Mouse (Mus musculus) heart, postnatal 0 days (tissue): ENCODE data around the gene Ncmap. TPM values are rescaled to one million over a fixed set of nuclear protein-coding genes. Genes with fewer than 3 reads are reported as not detected.

Experiments
- ATAC-seq: fragments of 200-750 bp; cut with Nextera tagmentation; 2 replicates; pipeline ENCODE4 v1.8.0; 2017; ENCODE audit warnings: low read depth, moderate number of reproducible peaks, moderate library complexity; ENCODE audit not compliant: insufficient read depth
- DNase-seq: peaks from one replicate; pipeline ENCODE4 v3.0.0-alpha.2; 2016; ENCODE audit warnings: low spot score
- H3K27ac ChIP-seq: fragments of 300-500 bp; sonication (generic); 2 replicates; pipeline ENCODE4 v1.5.1; 2014; ENCODE audit warnings: low read depth, mild to moderate bottlenecking
- H3K27me3 ChIP-seq: fragments of 300-500 bp; sonication (generic); 2 replicates; pipeline ENCODE4 v1.6.1; 2014; ENCODE audit warnings: low read length, mixed read lengths; ENCODE audit not compliant: control insufficient read depth, insufficient read depth
- H3K36me3 ChIP-seq: fragments of 300-500 bp; sonication (generic); replicated peaks from 2 replicates; pipeline ENCODE4 v1.6.1; 2014; ENCODE audit warnings: low read length, mixed read lengths; ENCODE audit not compliant: control insufficient read depth, insufficient read depth
- H3K4me1 ChIP-seq: fragments of 300-500 bp; sonication (generic); 2 replicates; pipeline ENCODE4 v1.6.1; 2014; ENCODE audit warnings: antibody characterized with exemption; ENCODE audit not compliant: control insufficient read depth, insufficient read depth
- H3K4me2 ChIP-seq: fragments of 300-500 bp; sonication (generic); 2 replicates; pipeline ENCODE4 v1.6.1; 2014; ENCODE audit warnings: low read depth, mild to moderate bottlenecking, low read length, moderate library complexity
- H3K4me3 ChIP-seq: fragments of 300-500 bp; sonication (generic); 2 replicates; pipeline ENCODE4 v1.5.1; 2014; ENCODE audit warnings: low read depth, low read length
- H3K9ac ChIP-seq: fragments of 300-500 bp; sonication (generic); replicated peaks from 2 replicates; pipeline ENCODE4 v1.6.1; 2014; ENCODE audit warnings: low read depth, low read length, mixed read lengths
- H3K9me3 ChIP-seq: fragments of 300-500 bp; sonication (generic); replicated peaks from 2 replicates; pipeline ENCODE4 v1.6.1; 2016; ENCODE audit warnings: low read length; ENCODE audit not compliant: control insufficient read depth
- CTCF ChIP-seq: IDR thresholded peaks from 2 replicates; pipeline ENCODE4 v1.5.1; 2016; ENCODE audit warnings: antibody characterized with exemption, control low read depth, low read depth
- EP300 ChIP-seq: IDR thresholded peaks from 2 replicates; pipeline ENCODE4 v1.6.1; 2016; ENCODE audit warnings: antibody characterized with exemption, low read depth
- WGBS: fragments of 180-500 bp; shearing (Covaris S2); extraction: QIAGEN DNeasy Blood & Tissue Kit; methylation state at CpG from one replicate; pipeline ENCODE4 v1.1.7; 2014; 5-methylcytosine and 5-hydroxymethylcytosine counted together
- microRNA counts: library from miRNA; unstranded; fragments of <30 nt; microRNA quantifications from one replicate; lab custom pipeline; 2015
- microRNA-seq: library from miRNA; unstranded; fragments of <30 nt; microRNA quantifications from one replicate; pipeline ENCODE4, GENCODE M21; 2016
- polyA plus RNA-seq: library from polyadenylated mRNA; unstranded; fragments of >200 nt; fragmentation: Nextera tagmentation; extraction: Ambion mirVana; gene quantifications from 2 replicates; pipeline ENCODE4 v1.2.1, GENCODE M21; 2015
- total RNA-seq: library from RNA; depleted of rRNA; stranded (reverse); fragments of >200 nt; gene quantifications from 2 replicates; pipeline ENCODE4 v1.2.3, GENCODE M21; 2014; ENCODE audit warnings: low replicate concordance; rRNA removed

Gene Ncmap
- total and polyA plus RNA-seq, 2 experiments from 2014 or later, result 0.16 TPM; not detected in 1

DNA sequence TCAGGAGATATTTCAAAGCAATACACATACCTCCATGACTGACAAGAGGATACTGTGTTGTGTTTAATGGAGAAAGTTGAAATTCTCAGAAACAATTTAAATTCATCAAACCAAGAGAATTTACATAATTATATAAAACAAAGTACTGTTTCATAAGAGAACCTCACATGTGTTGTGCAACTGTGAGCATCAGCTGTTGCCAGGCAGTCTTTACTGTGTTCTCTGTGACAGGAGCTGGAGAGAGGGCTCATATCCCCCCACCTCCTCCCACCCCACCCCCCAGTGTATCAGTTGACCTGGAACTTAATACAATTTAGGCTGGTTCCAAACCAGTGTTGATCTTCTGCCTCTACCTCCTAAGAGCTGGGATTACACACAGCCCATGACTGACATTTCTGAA lies 72.0 kb downstream of the Ncmap start:
- ATAC-seq, result no peak
- Histone ChIP-seq H3K4me1 (no peaks in the 10 kb centered on the region), H3K27ac (no peak overlapping the region), H3K9ac (no peak overlapping the region), H3K27me3 (no peaks in the 10 kb centered on the region), H3K4me3 (no peak overlapping the region), H3K9me3 (no peaks in the 10 kb centered on the region), H3K36me3 (peaks cover 96% of the 10 kb centered on the region), H3K4me2 (no peak overlapping the region)
- no peak for DNase-seq
- TF ChIP-seq EP300, result no peak
- TF ChIP-seq CTCF, result no peak

- H3K36me3 ChIP-seq, result peaks cover 93% of the 10 kb centered on the region
- H3K9me3 ChIP-seq, result no peaks in the 10 kb centered on the region
- WGBS, result 73% methylated on average over 8 of the region's 8 CpGs
- no peak overlapping the region for H3K27ac ChIP-seq
- no peaks in the 10 kb centered on the region for H3K27me3 ChIP-seq
- H3K4me3 ChIP-seq, result no peak overlapping the region
- H3K9ac ChIP-seq, result no peak overlapping the region
- no peak overlapping the region for H3K4me2 ChIP-seq
- H3K4me1 ChIP-seq, result no peaks in the 10 kb centered on the region
- TF ChIP-seq CTCF, result no peak
- no peak for TF ChIP-seq EP300
- ATAC-seq (no peak), DNase-seq (no peak)
Observed at GRCm38 (mm10) chr4:135323021-135323420, 75.0 kb downstream of the Ncmap start.

MicroRNAs within 50 kb of the gene (microRNA counts, 519-probe panel; counts per million panel counts)
- microRNA mmu-miR-700 (lab: Ali Mortazavi, UCI), result 1,491 counts per million, percentile 13 among the panel's probes with 10 or more counts

Small RNA genes lying within 50 kb of the gene (microRNA-seq; reads per million reads assigned to microRNA genes)
- 195 reads per million, percentile 64 among the genes with 10 or more reads in this experiment for gene Mir700

Other genes with a start within 250 kb of the Ncmap start
- 239 and 307 TPM in 2 replicates for gene Clic4, start 125.4 kb downstream of the Ncmap start, total RNA-seq
- 213 and 235 TPM in 2 replicates for gene Clic4, start 125.4 kb downstream of the Ncmap start, polyA plus RNA-seq
- gene Srrm1, start 44.9 kb downstream of the Ncmap start, total RNA-seq, result 18.6 and 22.6 TPM in 2 replicates
- 85.0 and 99.6 TPM in 2 replicates for gene Srrm1, start 44.9 kb downstream of the Ncmap start, polyA plus RNA-seq
- 10.4 and 13.7 TPM in 2 replicates for gene Rcan3, start 35.6 kb upstream of the Ncmap start, total RNA-seq
- 7.1 and 7.7 TPM in 2 replicates for gene Rcan3, start 35.6 kb upstream of the Ncmap start, polyA plus RNA-seq
- gene Stpg1, start 96.6 kb upstream of the Ncmap start, total RNA-seq, result not detected in 2 replicates
- 0.18 and 0.37 TPM in 2 replicates for gene Stpg1, start 96.6 kb upstream of the Ncmap start, polyA plus RNA-seq
- 21.6 and 28.7 TPM in 2 replicates for gene Nipal3, start 96.8 kb upstream of the Ncmap start, total RNA-seq
- 4.7 and 5.1 TPM in 2 replicates for gene Nipal3, start 96.8 kb upstream of the Ncmap start, polyA plus RNA-seq
- gene Grhl3, start 175.4 kb upstream of the Ncmap start, total RNA-seq, result 1.8 and 1.9 TPM in 2 replicates
- 1.4 and 1.9 TPM in 2 replicates for gene Grhl3, start 175.4 kb upstream of the Ncmap start, polyA plus RNA-seq